Mouse (Mus musculus): ENCODE data around the gene Ubr2.

Ubr2 gene

GRCm38 (mm10) chr17:46927781-46928180 is 82.6 kb downstream of the Ubr2 start:
- DNase-seq (ENCODE audit: low spot score in 2 of 2), result no peak

- no peak for DNase-seq (ENCODE audit: low spot score in 2 of 2)
These were observed 83.4 kb downstream of the Ubr2 start for GRCm38 (mm10) chr17:46926941-46927340.

- DNase-seq (ENCODE audit: low spot score in 2 of 2), result no peak
These were observed 84.2 kb downstream of the Ubr2 start for GRCm38 (mm10) chr17:46926192-46926591.

GRCm38 (mm10) chr17:46920855-46921254 is 89.5 kb downstream of the Ubr2 start:
- no peak for DNase-seq (ENCODE audit: low spot score in 2 of 2)

- DNase-seq (ENCODE audit: low spot score in 2 of 2), result no peak
These were observed 91.4 kb downstream of the Ubr2 start for GRCm38 (mm10) chr17:46918951-46919350.

GRCm38 (mm10) chr17:46915129-46915528 is 95.2 kb downstream of the Ubr2 start:
- no peak for DNase-seq (ENCODE audit: low spot score in 2 of 2)

GRCm38 (mm10) chr17:46912331-46912730 is 98.0 kb downstream of the Ubr2 start:
- DNase-seq (ENCODE audit: low spot score in 2 of 2), result no peak

GRCm38 (mm10) chr17:46910186-46910585 is 100.2 kb downstream of the Ubr2 start, which contains the start of gene Prph2:
TSS of gene Prph2 (plus strand) at chr17:46910459.
- no peak for DNase-seq (ENCODE audit: low spot score in 2 of 2)

- DNase-seq (ENCODE audit: low spot score in 2 of 2), result peak; percentile 67 to 87
These were observed 106.4 kb downstream of the Ubr2 start for GRCm38 (mm10) chr17:46903876-46904490.

- DNase-seq (ENCODE audit: low spot score in 2 of 2), result no peak
These were observed 109.4 kb downstream of the Ubr2 start for GRCm38 (mm10) chr17:46900941-46901340.

GRCm38 (mm10) chr17:46897221-46897950 is 113.0 kb downstream of the Ubr2 start:
- DNase-seq (ENCODE audit: low spot score in 2 of 2), result no peak

- DNase-seq (ENCODE audit: low spot score in 2 of 2), result no peak
These were observed 114.9 kb downstream of the Ubr2 start for GRCm38 (mm10) chr17:46895426-46895825.

GRCm38 (mm10) chr17:46890843-46891594 is 119.3 kb downstream of the Ubr2 start:
- DNase-seq (ENCODE audit: low spot score in 2 of 2), result peak; percentile 51 to 82

GRCm38 (mm10) chr17:46890116-46890815 is 120.1 kb downstream of the Ubr2 start, which contains the start of gene Tbcc:
TSS of gene Tbcc (plus strand) at chr17:46890684.
- DNase-seq (ENCODE audit: low spot score in 2 of 2), result peak; percentile 96 to 98

GRCm38 (mm10) chr17:46889450-46890084 is 120.8 kb downstream of the Ubr2 start:
- peak; percentile 70 to 83 for DNase-seq (ENCODE audit: low spot score in 2 of 2)

GRCm38 (mm10) chr17:46888511-46889212 is 121.7 kb downstream of the Ubr2 start:
- DNase-seq (ENCODE audit: low spot score in 2 of 2), result peak in 1 of 2 experiments; percentile 45

GRCm38 (mm10) chr17:46885910-46886643 is 124.3 kb downstream of the Ubr2 start:
- peak in 1 of 2 experiments; percentile 26 for DNase-seq (ENCODE audit: low spot score in 2 of 2)

GRCm38 (mm10) chr17:46885218-46885909 is 125.0 kb downstream of the Ubr2 start:
- DNase-seq (ENCODE audit: low spot score in 2 of 2), result no peak

GRCm38 (mm10) chr17:46884766-46885165 is 125.6 kb downstream of the Ubr2 start:
- DNase-seq (ENCODE audit: low spot score in 2 of 2), result no peak
